Mouse (Mus musculus): Measurements from ENCODE around the gene Prkrip1.

Gene Prkrip1

GRCm38 (mm10) chr5:136198474-136199391, at the start of gene Prkrip1:
Prkrip1 (minus strand) TSS chr5:136198963.
- in situ Hi-C loops (cut with MboI, MseI), result loop anchor here (10.0 kb wide), 1 partner anchor 46 kb away; the partner anchor contains the start of gene Sh2b2 (in 2 of the 2)

DNA sequence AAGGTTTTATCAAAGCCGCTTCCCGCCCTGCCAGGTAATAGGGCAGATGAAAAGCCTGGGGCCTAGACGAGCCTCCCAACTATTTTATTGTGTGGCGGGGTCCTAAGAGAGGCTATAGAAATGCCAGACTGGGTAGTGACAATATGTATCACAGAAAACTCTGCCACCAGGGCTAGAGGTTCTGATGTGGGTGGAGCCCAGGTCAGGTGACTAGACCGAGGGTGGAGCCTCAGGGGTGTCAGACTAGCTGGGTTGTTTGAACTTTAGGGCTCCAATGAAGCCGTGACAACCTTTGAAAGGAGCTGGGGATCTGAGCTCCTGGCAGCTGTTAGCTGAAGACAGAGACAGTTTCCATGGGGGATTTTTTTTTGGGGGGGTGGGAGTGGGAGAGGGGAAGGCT, 49.7 kb upstream of the Prkrip1 start:
- in situ Hi-C loops (cut with MboI, MseI), result loop anchor here (10.0 kb wide), 1 partner anchor 54 kb away; the partner anchor contains the start of gene Prkrip1 (in 2 of the 2)

DNA sequence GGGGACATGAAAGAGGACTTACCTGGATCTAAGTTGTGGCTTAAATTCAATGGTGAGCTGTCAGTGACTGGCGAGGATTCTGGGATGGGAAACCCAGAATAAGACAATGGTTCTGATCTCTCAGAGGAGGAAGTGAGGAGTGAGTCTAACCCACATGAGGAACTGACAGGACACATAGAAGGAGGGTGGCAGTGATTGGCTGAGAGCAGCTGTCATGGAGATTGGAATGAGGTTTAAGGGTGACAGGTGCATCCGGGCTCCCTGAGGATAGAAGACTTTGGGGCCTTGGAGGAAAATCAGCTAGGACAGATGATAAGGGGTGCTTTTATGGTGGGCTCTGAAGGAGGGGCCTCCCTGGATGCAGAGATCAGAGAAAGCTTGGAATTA, 47.7 kb upstream of the Prkrip1 start, which contains the start of gene Sh2b2:
Gene Sh2b2 (minus strand): TSS at position 105 of the 387 bp plus-strand sequence.
- in situ Hi-C loops (cut with MboI, MseI), result loop anchor here (10.0 kb wide), 1 partner anchor 52 kb away; the partner anchor contains the start of gene Prkrip1 (in 2 of the 2)

- in situ Hi-C loops (cut with MboI, MseI), result loop anchor here (10.0 kb wide), 1 partner anchor 51 kb away; the partner anchor contains the start of gene Prkrip1 (in 2 of the 2)
Observed at GRCm38 (mm10) chr5:136245541-136246451, 47.0 kb upstream of the Prkrip1 start.

- in situ Hi-C loops (cut with MboI, MseI), result loop anchor here (10.0 kb wide), 1 partner anchor 50 kb away; the partner anchor contains the start of gene Prkrip1 (in 2 of the 2)
Observed at GRCm38 (mm10) chr5:136244762-136245540, 46.2 kb upstream of the Prkrip1 start.

- in situ Hi-C loops (cut with MboI, MseI), result loop anchor here (10.0 kb wide), 1 partner anchor 49 kb away; the partner anchor contains the start of gene Prkrip1 (in 2 of the 2)
Observed at GRCm38 (mm10) chr5:136243851-136244761, 45.3 kb upstream of the Prkrip1 start.

DNA sequence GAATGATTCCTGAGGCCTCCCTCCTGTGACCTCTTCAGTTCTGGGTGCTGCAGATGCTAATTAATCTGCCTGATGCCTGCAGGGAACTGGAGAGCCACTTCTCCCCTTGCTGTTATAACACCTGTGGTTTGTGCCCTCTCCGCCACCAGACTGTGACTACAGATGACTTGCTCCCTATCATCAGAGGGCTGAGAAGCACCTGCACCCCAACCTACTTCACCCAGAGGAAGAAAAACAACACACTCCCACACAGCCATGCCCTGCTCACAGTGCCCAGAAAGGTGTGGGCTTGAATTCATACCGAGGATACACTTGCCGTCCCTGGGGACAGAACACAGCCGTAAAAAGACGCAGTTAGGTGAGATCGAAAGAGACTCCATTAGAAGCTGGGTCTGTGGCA, 42.4 kb upstream of the Prkrip1 start:
- in situ Hi-C loops (cut with MboI, MseI), result loop anchor here (10.0 kb wide), 1 partner anchor 46 kb away; the partner anchor contains the start of gene Prkrip1 (in 2 of the 2)

DNA sequence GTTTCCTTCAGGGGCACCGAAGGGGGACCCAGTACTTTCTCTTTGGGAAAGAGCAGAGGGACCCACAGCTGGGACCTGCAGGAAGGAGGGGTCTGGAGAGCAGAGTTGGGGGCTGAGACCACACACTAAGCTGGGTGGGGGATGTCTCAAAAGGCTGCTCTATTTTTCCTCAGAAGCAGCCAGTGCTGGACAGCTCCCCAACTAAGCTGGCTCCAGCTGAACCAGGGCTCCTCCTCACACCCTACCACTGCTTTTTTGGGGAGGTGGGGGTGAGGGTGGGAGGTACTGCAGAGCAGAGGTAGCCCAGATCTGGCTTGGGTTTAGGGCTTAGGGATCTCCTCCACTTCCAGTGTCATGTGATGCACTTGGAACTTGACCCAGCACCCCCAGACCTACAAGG, 41.6 kb upstream of the Prkrip1 start:
- in situ Hi-C loops (cut with MboI, MseI), result loop anchor here (10.0 kb wide), 1 partner anchor 46 kb away; the partner anchor contains the start of gene Prkrip1 (in 2 of the 2)

DNA sequence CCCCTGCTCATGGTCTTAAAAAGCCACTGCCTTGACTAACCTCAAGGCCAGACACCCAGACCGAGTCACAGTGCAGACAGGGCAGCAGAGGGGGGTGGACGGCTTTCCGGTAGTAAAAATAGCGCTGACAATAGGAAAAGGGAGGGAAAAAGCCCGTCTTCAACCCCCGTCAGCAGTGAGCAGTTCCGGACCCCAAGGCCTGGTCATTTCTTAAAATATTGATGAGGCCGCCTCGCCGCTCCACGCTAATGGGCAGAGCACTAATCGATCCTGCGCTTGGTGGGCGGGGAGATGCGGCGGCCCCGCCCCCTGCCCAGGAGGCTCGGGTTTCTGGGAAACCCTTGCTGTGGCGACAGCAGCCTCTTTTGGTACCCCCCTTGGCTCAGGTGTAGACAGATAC, 38.8 kb upstream of the Prkrip1 start:
- in situ Hi-C loops (cut with MboI, MseI), result no loop called here

DNA sequence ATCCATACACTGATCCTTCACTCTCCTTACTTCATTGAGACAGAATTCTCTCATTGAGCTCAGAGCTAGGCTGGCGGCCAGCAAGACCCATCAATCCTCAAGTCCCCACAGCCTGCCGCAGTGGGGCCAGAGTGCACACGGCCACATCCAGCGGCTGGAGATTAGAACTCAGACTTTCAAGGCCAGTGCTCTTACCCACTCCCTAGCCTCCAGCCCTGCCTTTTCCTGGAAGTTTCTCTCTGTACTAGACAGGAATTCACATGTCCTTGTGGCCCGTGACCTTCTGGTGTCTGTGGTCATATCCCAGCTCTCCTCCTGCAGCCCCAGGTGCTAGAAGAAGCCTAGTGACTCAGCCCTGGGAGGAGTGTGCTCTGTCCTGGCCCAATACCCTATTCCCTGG, 37.8 kb upstream of the Prkrip1 start:
- in situ Hi-C loops (cut with MboI, MseI), result no loop called here

- in situ Hi-C loops (cut with MboI, MseI), result no loop called here
Observed at GRCm38 (mm10) chr5:136230348-136231035, 31.7 kb upstream of the Prkrip1 start.

GRCm38 (mm10) chr5:136226246-136226876, 27.6 kb upstream of the Prkrip1 start:
- in situ Hi-C loops (cut with MboI, MseI), result loop anchor here in 1 of 2 experiments (10.0 kb wide), 1 partner anchor 1058 kb away; the partner anchor contains the start of gene Ache

GRCm38 (mm10) chr5:136218585-136218984, 19.8 kb upstream of the Prkrip1 start:
- in situ Hi-C loops (cut with MboI, MseI), result no loop called here

GRCm38 (mm10) chr5:136217932-136218381, 19.2 kb upstream of the Prkrip1 start:
- in situ Hi-C loops (cut with MboI, MseI), result no loop called here

DNA sequence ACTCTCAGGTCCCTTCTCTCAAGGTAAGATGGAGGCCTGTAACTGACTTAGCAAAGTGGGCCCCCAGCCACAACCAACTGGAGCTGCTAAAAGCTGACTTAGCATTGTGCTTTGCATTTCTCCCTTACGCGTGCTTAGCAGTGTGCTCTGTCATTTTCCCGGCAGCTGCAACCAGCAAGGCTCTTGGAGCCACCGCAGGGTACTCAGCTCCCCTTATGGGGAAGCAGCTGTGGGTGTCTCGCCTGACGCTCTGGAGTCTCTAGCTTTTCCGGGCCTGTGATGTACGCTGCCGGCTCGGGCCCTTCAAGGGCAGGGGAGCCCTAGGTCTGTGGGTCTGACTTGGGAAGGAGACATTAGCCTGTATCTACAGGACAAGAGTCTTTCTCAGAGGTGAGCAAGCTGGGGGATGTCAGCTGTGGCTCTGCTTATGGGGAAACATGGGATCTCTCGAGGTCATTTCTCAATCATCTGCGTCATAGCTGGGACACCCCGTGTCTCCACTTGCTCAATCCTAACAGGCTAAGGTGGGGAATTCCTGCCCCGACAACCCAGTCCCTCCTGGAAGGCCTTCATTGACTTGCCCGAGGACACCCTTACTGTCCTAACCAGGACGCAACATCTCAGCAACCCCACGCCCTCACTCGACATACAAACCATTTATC, 18.4 kb upstream of the Prkrip1 start:
- in situ Hi-C loops (cut with MboI, MseI), result no loop called here

- in situ Hi-C loops (cut with MboI, MseI), result no loop called here
Observed at GRCm38 (mm10) chr5:136215958-136216357, 17.2 kb upstream of the Prkrip1 start.

- in situ Hi-C loops (cut with MboI, MseI), result no loop called here
Observed at GRCm38 (mm10) chr5:136215211-136215610, 16.4 kb upstream of the Prkrip1 start.

DNA sequence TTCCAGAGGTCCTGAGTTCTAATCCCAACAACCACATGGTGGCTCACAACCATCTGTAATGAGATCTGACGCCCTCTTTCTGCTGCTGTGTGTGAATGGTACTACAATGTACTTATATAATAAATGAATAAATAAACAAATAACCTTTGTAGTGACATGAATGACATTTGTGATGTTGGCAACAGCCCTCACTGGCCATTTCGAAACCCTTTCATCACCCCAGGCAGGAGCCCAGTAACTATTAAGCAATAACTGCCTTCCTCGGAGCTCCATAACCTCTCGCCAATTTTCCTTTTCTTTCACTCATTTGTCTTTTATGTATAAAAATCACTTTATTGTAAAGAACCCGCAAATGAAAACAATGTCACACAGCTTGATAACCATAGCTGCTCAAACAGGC, 15.0 kb upstream of the Prkrip1 start:
- in situ Hi-C loops (cut with MboI, MseI), result no loop called here
